Mouse (Mus musculus) kidney, embryonic 15.5 days (tissue): ENCODE measurements at regions not wholly inside any gene's neighbourhood (a gene's known extent, or its start where the extent isn't known, plus 50 kb on each side); places are given as distances from the start of the nearest gene placed in this dataset.

Experiments used
- ATAC-seq: fragments of 200-750 bp; cut with Nextera tagmentation; replicated peaks from 2 replicates; pipeline ENCODE4 v1.8.0; 2017; ENCODE audit warnings: moderate TSS enrichment; ENCODE audit not compliant: low FRiP score
- H3K27ac ChIP-seq: fragments of 300-500 bp; sonication (generic); 2 replicates; pipeline ENCODE4 v1.5.1; 2015; ENCODE audit warnings: mild to moderate bottlenecking, inconsistent platforms
- H3K27me3 ChIP-seq: fragments of 300-500 bp; sonication (generic); 2 replicates; pipeline ENCODE4 v1.6.1; 2015; ENCODE audit warnings: inconsistent platforms
- H3K36me3 ChIP-seq: fragments of 300-500 bp; sonication (generic); 2 replicates; pipeline ENCODE4 v1.6.1; 2015; ENCODE audit warnings: inconsistent platforms
- H3K4me1 ChIP-seq: fragments of 300-500 bp; sonication (generic); 2 replicates; pipeline ENCODE4 v1.6.1; 2015; ENCODE audit warnings: inconsistent platforms
- H3K4me2 ChIP-seq: fragments of 300-500 bp; sonication (generic); 2 replicates; pipeline ENCODE4 v1.6.1; 2015; ENCODE audit warnings: moderate library complexity, mild to moderate bottlenecking, inconsistent platforms
- H3K4me3 ChIP-seq: fragments of 300-500 bp; sonication (generic); replicated peaks from 2 replicates; pipeline ENCODE4 v1.5.1; 2015; ENCODE audit warnings: mild to moderate bottlenecking, inconsistent platforms
- H3K9ac ChIP-seq: fragments of 300-500 bp; sonication (generic); 2 replicates; pipeline ENCODE4 v1.6.1; 2015; ENCODE audit warnings: mild to moderate bottlenecking, inconsistent platforms
- H3K9me3 ChIP-seq: fragments of 300-500 bp; sonication (generic); replicated peaks from 2 replicates; pipeline ENCODE4 v1.6.1; 2016; ENCODE audit warnings: inconsistent platforms
- WGBS: fragments of 180-500 bp; shearing (Covaris S2); methylation state at CpG from one replicate; pipeline ENCODE4 v1.1.7; 2015; ENCODE audit warnings: mixed read lengths; 5-methylcytosine and 5-hydroxymethylcytosine counted together

DNA sequence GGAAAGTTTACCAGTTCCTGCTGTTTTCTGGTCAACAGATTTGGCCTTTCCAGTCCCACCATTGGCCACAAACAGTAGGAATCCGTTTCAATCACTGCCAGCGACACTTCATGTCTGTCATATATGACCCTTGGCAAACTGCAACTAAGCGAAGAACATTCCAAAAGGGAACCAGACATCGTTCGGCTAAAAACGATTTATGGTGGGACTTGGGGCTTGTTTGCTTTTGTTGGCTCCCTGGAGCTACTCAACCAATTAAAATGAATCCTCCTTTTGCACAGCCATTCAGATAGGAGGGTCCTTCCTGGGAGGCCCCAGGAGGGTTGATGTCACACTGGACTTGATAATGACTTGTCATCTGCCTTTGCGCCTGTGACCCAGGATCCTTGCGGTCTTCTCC is 490.9 kb upstream of the Etaa1 start:
- peak; percentile 52 for ATAC-seq
- WGBS, result 23% methylated on average over 8 of the region's 8 CpGs

DNA sequence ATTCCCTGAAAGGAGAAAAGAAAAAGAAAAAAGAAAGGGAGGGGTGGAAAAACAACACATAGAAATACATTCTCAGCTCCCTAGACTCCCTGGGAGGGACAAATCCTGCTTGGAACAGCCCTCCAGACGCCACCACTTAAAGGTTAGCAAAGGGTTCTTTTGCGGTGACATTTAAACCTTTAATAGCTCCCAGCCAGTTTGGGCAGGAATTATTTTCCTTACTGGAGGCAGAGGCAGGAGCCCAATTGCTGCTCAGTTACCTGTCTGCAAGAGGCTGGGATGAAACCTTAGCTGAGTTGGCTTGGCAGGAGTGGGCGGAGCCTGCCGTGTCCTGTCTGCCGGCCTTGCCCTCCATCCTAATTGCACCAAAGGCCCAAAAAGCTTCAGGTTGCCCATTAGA is 490.4 kb upstream of the Etaa1 start:
- peaks cover 11% of the 10 kb centered on the region for H3K4me1 ChIP-seq

More for the DNA sequence above, 490.9 kb upstream of the Etaa1 start:
- peaks cover 11% of the 10 kb centered on the region for H3K4me1 ChIP-seq
- no peaks in the 10 kb centered on the region for H3K27me3 ChIP-seq
- peak overlapping the region; percentile 3; the same call in 1 of the 2 replicates for H3K4me2 ChIP-seq
- H3K4me3 ChIP-seq, result no peak overlapping the region
- no peak overlapping the region for H3K9ac ChIP-seq
- H3K27ac ChIP-seq, result peak overlapping the region; percentile 66; the same call in 1 of the 2 replicates
- H3K36me3 ChIP-seq, result no peaks in the 10 kb centered on the region
- H3K9me3 ChIP-seq, result no peaks in the 10 kb centered on the region

DNA sequence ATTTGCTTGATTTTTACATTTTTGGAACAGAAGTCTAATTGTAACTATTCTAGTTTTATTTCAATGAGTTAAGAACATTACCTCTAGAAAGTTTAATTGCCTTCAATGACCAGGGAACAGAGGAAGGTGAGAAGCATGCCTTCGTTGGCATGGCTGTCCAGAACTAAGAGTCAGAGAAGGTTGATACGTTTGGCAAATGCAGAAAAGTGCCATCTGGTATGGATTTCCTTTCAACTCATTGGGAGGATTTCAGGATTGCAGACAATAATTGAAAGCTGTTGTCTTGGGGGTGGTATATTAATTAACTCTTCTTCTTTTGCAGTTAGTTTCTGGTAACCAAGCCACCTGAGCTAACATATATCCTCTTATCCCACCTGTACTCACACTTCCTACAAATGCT is 489.5 kb upstream of the Etaa1 start:
- H3K27me3 ChIP-seq, result no peaks in the 10 kb centered on the region
- 72% methylated on average over 2 of the region's 2 CpGs for WGBS
- ATAC-seq, result no peak

More for the DNA sequence above, 490.4 kb upstream of the Etaa1 start:
- 24% methylated on average over 5 of the region's 5 CpGs for WGBS
- Histone ChIP-seq H3K27me3 (no peaks in the 10 kb centered on the region), H3K9me3 (no peaks in the 10 kb centered on the region), H3K4me2 (peak overlapping the region; percentile 3; the same call in 1 of the 2 replicates), H3K36me3 (no peaks in the 10 kb centered on the region), H3K4me3 (no peak overlapping the region), H3K9ac (no peak overlapping the region), H3K27ac (peak overlapping the region; percentile 66; the same call in 1 of the 2 replicates)
- ATAC-seq, result peak; percentile 66

DNA sequence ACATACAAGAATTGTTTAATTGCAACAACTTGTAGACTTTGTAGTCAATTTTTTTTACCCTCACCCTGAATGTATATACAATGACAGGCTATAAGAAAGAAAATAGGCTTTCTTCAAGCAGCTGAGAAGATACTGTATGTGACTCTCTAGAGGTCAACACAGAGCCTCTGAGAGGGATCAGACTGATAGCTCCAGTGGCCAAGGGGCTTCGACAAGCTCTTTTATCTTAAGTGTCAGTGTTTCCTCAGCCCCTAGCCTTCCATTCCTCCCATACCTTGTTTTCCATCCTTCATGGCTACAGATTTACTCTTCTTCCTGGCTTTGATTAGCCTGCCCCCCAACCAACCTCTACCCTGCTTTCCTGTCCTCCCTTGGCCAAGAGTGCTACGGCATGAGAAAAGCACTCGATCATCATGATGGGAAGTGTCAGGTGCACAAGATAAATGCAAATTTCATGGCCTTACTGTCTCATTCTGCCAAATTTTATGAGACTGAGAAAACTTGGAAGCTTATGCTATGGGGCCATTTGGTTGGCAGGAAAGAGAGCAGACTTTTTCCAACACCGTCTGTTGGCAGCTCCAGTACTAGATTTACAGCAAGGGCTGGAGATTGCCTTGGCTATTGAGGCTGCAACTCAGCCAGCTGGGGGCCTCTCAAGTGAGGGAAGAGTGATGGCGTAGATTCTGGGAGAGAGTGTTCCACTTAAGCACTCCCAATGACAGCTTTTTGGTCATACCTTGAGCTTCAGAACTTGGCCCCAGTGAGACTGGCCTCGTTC is 484.3 kb upstream of the Etaa1 start:
- Histone ChIP-seq H3K4me3 (no peak overlapping the region), H3K27ac (no peak overlapping the region), H3K4me1 (no peaks in the 10 kb centered on the region), H3K27me3 (no peaks in the 10 kb centered on the region), H3K36me3 (no peaks in the 10 kb centered on the region), H3K4me2 (no peak overlapping the region), H3K9ac (no peak overlapping the region), H3K9me3 (no peaks in the 10 kb centered on the region)
- 17% methylated on average over 6 of the region's 6 CpGs for WGBS
- ATAC-seq, result peak; percentile 82

More for the DNA sequence above, 489.5 kb upstream of the Etaa1 start:
- H3K4me1 ChIP-seq, result peaks cover 11% of the 10 kb centered on the region
- no peak overlapping the region for H3K4me3 ChIP-seq
- no peak overlapping the region for H3K9ac ChIP-seq
- no peak overlapping the region for H3K4me2 ChIP-seq
- H3K9me3 ChIP-seq, result no peaks in the 10 kb centered on the region
- H3K36me3 ChIP-seq, result no peaks in the 10 kb centered on the region
- H3K27ac ChIP-seq, result no peak overlapping the region

DNA sequence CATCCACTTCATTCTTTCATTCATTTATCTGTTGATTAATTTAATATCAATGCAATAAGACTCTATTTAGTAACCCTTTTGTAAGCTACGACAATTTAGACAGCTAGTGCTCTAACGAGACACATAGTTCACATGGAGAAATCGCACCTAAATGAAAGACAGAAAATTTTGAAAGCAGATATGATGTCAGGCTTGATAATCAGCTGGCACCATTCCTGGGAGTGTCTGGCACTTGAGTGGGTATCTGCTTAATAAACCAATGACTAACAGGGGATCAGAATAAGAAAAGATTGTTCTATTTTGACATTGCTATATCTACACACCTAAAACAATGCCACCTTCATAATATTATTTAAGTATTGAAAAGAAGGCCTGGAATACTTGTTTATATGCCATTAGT is 467.4 kb upstream of the Etaa1 start:
- Histone ChIP-seq H3K9me3 (no peaks in the 10 kb centered on the region), H3K36me3 (no peaks in the 10 kb centered on the region), H3K4me3 (no peak overlapping the region)

DNA sequence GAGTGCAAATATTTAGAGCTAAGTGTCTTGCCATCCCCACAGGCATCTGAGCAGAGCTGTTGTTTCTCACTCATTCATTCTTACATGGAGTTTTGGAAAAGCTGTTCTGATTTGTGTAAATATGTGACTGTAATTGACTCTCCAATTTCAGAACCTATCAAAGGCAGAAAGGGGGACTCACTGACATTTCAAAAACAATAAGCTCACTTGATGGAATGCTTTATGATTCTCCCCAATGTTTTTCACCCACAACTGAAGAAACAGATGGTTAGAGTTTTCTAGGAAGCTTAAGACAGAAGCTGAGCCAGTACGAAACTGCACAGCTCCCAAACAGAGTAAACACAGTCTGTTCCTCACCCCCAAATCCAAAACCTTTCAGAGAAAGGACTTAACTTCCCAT is 460.1 kb upstream of the Etaa1 start:
- Histone ChIP-seq H3K9ac (no peak overlapping the region), H3K4me1 (no peaks in the 10 kb centered on the region), H3K4me2 (no peak overlapping the region), H3K27ac (no peak overlapping the region), H3K36me3 (no peaks in the 10 kb centered on the region), H3K9me3 (no peaks in the 10 kb centered on the region), H3K4me3 (no peak overlapping the region), H3K27me3 (no peaks in the 10 kb centered on the region)
- WGBS, result 68% methylated on average over 1 of the region's 1 CpGs
- ATAC-seq, result no peak

More for the DNA sequence above, 467.4 kb upstream of the Etaa1 start:
- H3K4me2 ChIP-seq, result no peak overlapping the region
- no peak overlapping the region for H3K9ac ChIP-seq
- ATAC-seq, result no peak
- H3K27ac ChIP-seq, result no peak overlapping the region
- 92% methylated on average over 3 of the region's 3 CpGs for WGBS
- no peaks in the 10 kb centered on the region for H3K4me1 ChIP-seq
- H3K27me3 ChIP-seq, result no peaks in the 10 kb centered on the region

DNA sequence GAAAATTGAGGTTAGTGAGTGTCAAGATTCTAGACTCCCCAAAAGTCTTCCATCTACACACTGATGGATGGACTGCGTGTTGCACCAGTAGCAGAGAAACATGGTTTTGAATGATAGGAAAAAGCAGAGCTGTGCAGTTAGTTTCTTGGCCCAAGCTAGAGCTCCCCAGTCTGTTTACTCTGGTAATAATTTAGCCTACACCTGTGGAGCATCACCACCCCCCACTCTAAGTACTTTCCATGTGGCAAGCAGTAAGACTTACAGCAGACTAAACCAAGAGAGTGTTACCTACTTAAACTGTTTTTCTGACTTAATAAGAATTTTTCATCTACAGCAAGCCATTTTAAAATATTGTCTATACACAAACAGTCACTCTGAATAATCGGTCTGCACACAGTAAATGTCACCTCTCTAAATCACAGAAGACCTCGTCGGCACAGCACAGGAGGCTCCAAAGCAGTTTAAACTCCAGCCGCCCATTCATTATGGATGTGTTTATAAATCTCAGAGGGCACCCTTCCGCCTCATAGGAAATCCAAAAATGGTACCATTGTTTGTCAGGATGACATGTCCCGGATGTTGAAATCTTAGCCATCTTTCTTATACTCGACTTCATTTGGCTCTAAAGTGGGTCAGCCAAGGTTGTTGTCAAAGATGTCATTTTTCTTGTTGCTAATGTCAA is 454.5 kb upstream of the Etaa1 start:
- Histone ChIP-seq H3K27ac (no peak overlapping the region), H3K4me3 (no peak overlapping the region), H3K4me1 (no peaks in the 10 kb centered on the region), H3K9ac (no peak overlapping the region), H3K4me2 (no peak overlapping the region), H3K27me3 (no peaks in the 10 kb centered on the region), H3K36me3 (no peaks in the 10 kb centered on the region), H3K9me3 (no peaks in the 10 kb centered on the region)
- no peak for ATAC-seq
- WGBS, result 41% methylated on average over 8 of the region's 8 CpGs

DNA sequence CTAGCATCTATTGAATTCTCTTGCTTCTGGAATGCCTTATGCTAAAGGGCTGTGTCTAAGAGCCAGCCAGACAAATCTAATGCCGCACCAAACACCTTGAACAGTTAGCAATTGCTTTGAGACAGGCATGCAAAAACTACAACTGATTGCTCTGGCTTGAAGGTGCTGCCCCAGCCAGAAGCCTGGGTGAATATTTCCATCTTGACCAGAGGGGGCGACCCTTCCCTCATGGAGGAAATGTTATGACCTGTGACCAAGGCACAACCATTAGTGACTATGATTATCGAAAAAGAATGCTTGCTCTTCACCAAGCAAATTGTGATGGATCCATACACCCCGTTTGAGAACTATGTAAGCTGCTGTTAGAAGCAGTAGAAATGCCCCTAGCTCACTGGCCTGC is 445.9 kb upstream of the Etaa1 start:
- 66% methylated on average over 4 of the region's 4 CpGs for WGBS
- Histone ChIP-seq H3K27me3 (no peaks in the 10 kb centered on the region), H3K36me3 (no peaks in the 10 kb centered on the region), H3K27ac (no peak overlapping the region), H3K4me1 (no peaks in the 10 kb centered on the region), H3K9me3 (no peaks in the 10 kb centered on the region), H3K9ac (no peak overlapping the region), H3K4me2 (no peak overlapping the region), H3K4me3 (no peak overlapping the region)
- ATAC-seq, result no peak

DNA sequence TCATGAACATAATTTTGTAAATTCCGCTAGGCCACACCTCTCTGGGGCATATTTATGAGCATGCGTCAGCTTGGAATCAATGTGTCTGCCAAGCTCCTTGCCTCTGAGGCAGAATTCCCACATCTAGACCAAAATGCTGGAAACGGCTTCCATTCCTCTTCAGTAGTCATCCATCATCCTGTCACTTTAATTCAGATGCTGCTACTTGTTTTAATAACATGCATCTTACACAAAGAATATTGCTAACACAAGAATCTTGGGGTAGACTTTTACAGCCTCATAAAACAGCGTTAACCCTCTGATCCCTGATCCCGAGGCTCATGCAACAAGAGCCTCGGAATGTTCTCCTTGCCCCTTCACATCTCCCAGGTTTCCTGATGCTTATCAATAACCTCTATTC is 442.7 kb upstream of the Etaa1 start:
- whole genome bisulfite sequencing, result 35% methylated on average over 6 of the region's 6 CpGs
- Histone ChIP-seq H3K4me1 (no peaks in the 10 kb centered on the region), H3K36me3 (no peaks in the 10 kb centered on the region), H3K4me3 (no peak overlapping the region), H3K27ac (peak overlapping the region; percentile 18; the same call in 1 of the 2 replicates), H3K9ac (no peak overlapping the region), H3K4me2 (no peak overlapping the region), H3K27me3 (no peaks in the 10 kb centered on the region), H3K9me3 (no peaks in the 10 kb centered on the region)
- ATAC-seq, result no peak

DNA sequence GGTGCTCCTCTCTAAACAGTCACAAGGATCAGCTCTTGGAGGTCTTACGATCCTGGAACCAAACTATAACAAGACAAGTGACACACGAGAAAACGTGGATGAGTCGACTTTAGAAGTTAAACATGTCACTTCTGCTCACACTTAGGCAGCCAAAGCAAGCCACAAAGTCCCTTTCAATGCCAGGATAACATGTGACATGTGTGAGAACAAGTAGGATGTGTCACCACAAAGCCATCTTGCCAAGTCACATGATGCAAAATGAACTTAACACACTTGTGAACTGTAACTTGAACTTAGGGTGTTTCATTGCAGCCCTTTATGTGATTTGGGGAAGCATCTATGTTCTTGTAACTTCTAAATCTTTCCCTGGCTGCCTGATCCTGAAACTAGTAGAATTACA is 442.0 kb upstream of the Etaa1 start:
- Histone ChIP-seq H3K9ac (no peak overlapping the region), H3K4me2 (no peak overlapping the region), H3K36me3 (no peaks in the 10 kb centered on the region), H3K27ac (no peak overlapping the region), H3K27me3 (no peaks in the 10 kb centered on the region), H3K9me3 (no peaks in the 10 kb centered on the region), H3K4me1 (no peaks in the 10 kb centered on the region), H3K4me3 (no peak overlapping the region)
- ATAC-seq, result no peak
- 54% methylated on average over 4 of the region's 4 CpGs for WGBS

DNA sequence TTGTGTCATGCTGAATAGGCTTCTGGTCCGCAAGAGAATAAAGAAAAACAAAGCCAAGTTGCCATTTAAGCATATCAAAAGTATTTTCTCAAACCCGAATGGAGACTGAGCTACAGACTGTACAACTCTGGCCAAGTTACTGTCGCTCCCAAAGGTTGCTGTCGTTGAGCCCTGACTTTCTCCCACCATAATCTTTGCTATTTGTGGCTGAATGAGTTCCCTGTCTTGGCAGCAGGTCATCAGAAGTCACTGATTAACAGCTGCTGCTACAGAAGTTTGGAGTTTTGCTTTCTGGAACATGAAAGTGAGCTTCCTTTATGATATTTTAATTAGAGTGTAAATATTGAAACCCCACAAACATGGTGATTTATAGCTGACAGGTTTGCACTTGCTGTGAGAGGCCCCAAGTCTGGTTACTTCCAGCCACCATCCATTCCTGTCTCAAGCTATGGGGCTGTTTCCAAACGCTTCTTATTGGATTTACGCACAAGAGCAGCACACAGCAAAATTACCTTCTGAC is 419.2 kb upstream of the Etaa1 start:
- WGBS, result 56% methylated on average over 6 of the region's 6 CpGs
- peaks cover 8% of the 10 kb centered on the region; the same call in 1 of the 2 replicates for H3K4me1 ChIP-seq
- ATAC-seq, result no peak
- no peak overlapping the region for H3K9ac ChIP-seq
- H3K9me3 ChIP-seq, result no peaks in the 10 kb centered on the region
- H3K4me3 ChIP-seq, result no peak overlapping the region
- no peaks in the 10 kb centered on the region for H3K36me3 ChIP-seq
- H3K4me2 ChIP-seq, result no peak overlapping the region
- no peak overlapping the region for H3K27ac ChIP-seq
- H3K27me3 ChIP-seq, result no peaks in the 10 kb centered on the region

DNA sequence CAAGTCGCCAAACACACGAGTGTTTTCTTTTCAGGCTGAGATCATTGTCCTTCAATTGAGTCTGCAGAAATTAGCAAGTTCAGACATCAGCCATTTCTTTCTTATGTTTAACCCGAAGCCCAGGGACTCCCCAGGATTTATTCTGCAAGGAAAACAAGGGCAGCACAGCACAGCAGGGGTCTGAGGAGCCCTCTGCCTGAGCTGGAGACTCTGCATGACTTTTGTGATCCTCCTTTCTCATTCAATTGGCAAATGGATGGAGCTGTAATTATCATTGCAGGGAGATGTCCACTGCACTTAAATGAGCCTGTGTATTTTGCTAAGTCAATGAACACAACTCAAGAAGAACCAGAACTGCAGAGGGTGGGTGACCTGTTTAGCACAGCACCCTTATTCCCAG is 417.6 kb upstream of the Etaa1 start:
- 28% methylated on average over 3 of the region's 3 CpGs for WGBS
- Histone ChIP-seq H3K4me1 (peaks cover 8% of the 10 kb centered on the region; the same call in 1 of the 2 replicates), H3K9me3 (no peaks in the 10 kb centered on the region), H3K9ac (no peak overlapping the region), H3K27ac (no peak overlapping the region), H3K27me3 (no peaks in the 10 kb centered on the region), H3K36me3 (no peaks in the 10 kb centered on the region), H3K4me2 (no peak overlapping the region), H3K4me3 (no peak overlapping the region)
- no peak for ATAC-seq
